Mouse (Mus musculus) right cerebral cortex, postnatal 36 days (tissue): ENCODE results near the gene Ica1.
A peak's percentile ranks its signal among the peaks of the same experiment; 100 is the strongest.

Experiments
- DNase-seq, 2 experiments: peaks; one replicate each; pipeline ENCODE4 v3.0.0; 2022; ENCODE audit warnings: low spot score in 2 of 2, mixed read lengths in 1 of 2

Ica1 gene

GRCm38 (mm10) chr6:8644703-8645102 lies 133.6 kb downstream of the Ica1 start:
- peak; percentile 48 to 62 for DNase-seq

GRCm38 (mm10) chr6:8640863-8641262 lies 137.4 kb downstream of the Ica1 start:
- no peak for DNase-seq

- DNase-seq = no peak
Measured at GRCm38 (mm10) chr6:8639526-8639925, 138.8 kb downstream of the Ica1 start.

- peak in 1 of 2 experiments; percentile 49 for DNase-seq
Measured at GRCm38 (mm10) chr6:8638899-8639298, 139.4 kb downstream of the Ica1 start.

- DNase-seq = peak; percentile 45 to 63
Measured at GRCm38 (mm10) chr6:8638122-8638521, 140.2 kb downstream of the Ica1 start.

GRCm38 (mm10) chr6:8632701-8633100 lies 145.6 kb downstream of the Ica1 start:
- no peak for DNase-seq

GRCm38 (mm10) chr6:8631986-8632632 lies 146.2 kb downstream of the Ica1 start:
- DNase-seq = no peak

- no peak for DNase-seq
Measured at GRCm38 (mm10) chr6:8631362-8631761, 146.9 kb downstream of the Ica1 start.

GRCm38 (mm10) chr6:8630531-8630930 lies 147.8 kb downstream of the Ica1 start:
- DNase-seq = no peak

- no peak for DNase-seq
Measured at GRCm38 (mm10) chr6:8628715-8629267, 149.5 kb downstream of the Ica1 start.

GRCm38 (mm10) chr6:8628226-8628625 lies 150.1 kb downstream of the Ica1 start:
- DNase-seq = no peak

- no peak for DNase-seq
Measured at GRCm38 (mm10) chr6:8623045-8623444, 155.2 kb downstream of the Ica1 start.

GRCm38 (mm10) chr6:8619582-8620350 lies 158.5 kb downstream of the Ica1 start:
- no peak for DNase-seq

- DNase-seq = no peak
Measured at GRCm38 (mm10) chr6:8617369-8617768, 160.9 kb downstream of the Ica1 start.

GRCm38 (mm10) chr6:8591665-8592064 lies 186.6 kb downstream of the Ica1 start:
- DNase-seq = no peak

- no peak for DNase-seq
Measured at GRCm38 (mm10) chr6:8583892-8584291, 194.4 kb downstream of the Ica1 start.

GRCm38 (mm10) chr6:8582377-8582776 lies 195.9 kb downstream of the Ica1 start:
- peak in 1 of 2 experiments; percentile 25 for DNase-seq
